Mouse (Mus musculus) heart, adult 2 months (tissue): ENCODE results near the gene Zfp760. TPM values are rescaled to one million over a fixed set of nuclear protein-coding genes. Genes with fewer than 3 reads are reported as not detected.
"Not testable (repeated sequence)": the region's sequence is repeated elsewhere in the genome, so short reads cannot be mapped to it uniquely, and the experiment has no call there.

Source experiments
- DNase-seq, 2 experiments: peaks; one replicate each; pipeline ENCODE4 v3.0.0; 2021
- H3K27ac ChIP-seq: fragments of 200-600 bp; 2 replicates; pipeline ENCODE4 v1.8.1; 2022
- H3K27me3 ChIP-seq: fragments of 200-500 bp; 2 replicates; pipeline ENCODE4 v1.6.1; 2012; ENCODE audit warnings: mild to moderate bottlenecking, low read length, inconsistent platforms, mixed read lengths; ENCODE audit not compliant: control insufficient read depth, insufficient read depth
- H3K36me3 ChIP-seq: fragments of 200-500 bp; 2 replicates; pipeline ENCODE4 v1.6.1; 2012; ENCODE audit warnings: low read length, inconsistent platforms; ENCODE audit not compliant: control insufficient read depth, insufficient read depth
- H3K4me1 ChIP-seq: fragments of 200-500 bp; 2 replicates; pipeline ENCODE4 v1.6.1; 2011; ENCODE audit warnings: low read length; ENCODE audit not compliant: control insufficient read depth, insufficient read depth
- H3K4me3 ChIP-seq: fragments of 200-600 bp; 2 replicates; pipeline ENCODE4 v1.8.1; 2022
- H3K79me2 ChIP-seq: fragments of 200-500 bp; replicated peaks from 2 replicates; pipeline ENCODE4 v1.6.1; 2012; ENCODE audit warnings: mild to moderate bottlenecking, inconsistent platforms, low read length, moderate library complexity, mixed read lengths; ENCODE audit not compliant: control insufficient read depth, insufficient read depth
- H3K9ac ChIP-seq: fragments of 200-500 bp; 2 replicates; pipeline ENCODE4 v1.6.1; 2012; ENCODE audit warnings: low read depth, mild to moderate bottlenecking, control low read depth, inconsistent platforms, low read length, mixed read lengths
- CTCF ChIP-seq: fragments of 200-600 bp; IDR thresholded peaks from 2 replicates; pipeline ENCODE4 v1.8.1; 2022; ENCODE audit warnings: antibody characterized with exemption, mild to moderate bottlenecking, moderate library complexity
- EP300 ChIP-seq: fragments of 200-500 bp; IDR thresholded peaks from 2 replicates; pipeline ENCODE4 v1.6.1; 2011; ENCODE audit warnings: low read depth, low read length, control low read depth; ENCODE audit not compliant: insufficient read depth
- POLR2A ChIP-seq: fragments of 200-500 bp; IDR thresholded peaks from 2 replicates; pipeline ENCODE4 v1.6.1; 2011; ENCODE audit warnings: mild to moderate bottlenecking, low read depth, low read length, control low read depth; ENCODE audit not compliant: insufficient read depth
- WGBS: fragments of 180-500 bp; shearing (Covaris S2); methylation state at CpG from one replicate; pipeline ENCODE4 v1.1.7; 2018; 5-methylcytosine and 5-hydroxymethylcytosine counted together
- intact Hi-C: fragments of 180-260 bp; cut with DNase I; formaldehyde crosslinking; loops from one replicate; pipeline ENCODE4 v1.15.1; 2025
- polyA plus RNA-seq: library from polyadenylated mRNA; depleted of rRNA; stranded (reverse); fragments of >200 nt; gene quantifications from 2 replicates; pipeline ENCODE4 v1.2.3, GENCODE M21; 2012
- total RNA-seq, 2 experiments: library from RNA; stranded (reverse); gene quantifications; 2 replicates each; pipeline ENCODE4 v1.2.3; 2021

Zfp760 gene
- total and polyA plus RNA-seq, 3 experiments: 0.53 to 1.5 (median 1.3) TPM

DNA sequence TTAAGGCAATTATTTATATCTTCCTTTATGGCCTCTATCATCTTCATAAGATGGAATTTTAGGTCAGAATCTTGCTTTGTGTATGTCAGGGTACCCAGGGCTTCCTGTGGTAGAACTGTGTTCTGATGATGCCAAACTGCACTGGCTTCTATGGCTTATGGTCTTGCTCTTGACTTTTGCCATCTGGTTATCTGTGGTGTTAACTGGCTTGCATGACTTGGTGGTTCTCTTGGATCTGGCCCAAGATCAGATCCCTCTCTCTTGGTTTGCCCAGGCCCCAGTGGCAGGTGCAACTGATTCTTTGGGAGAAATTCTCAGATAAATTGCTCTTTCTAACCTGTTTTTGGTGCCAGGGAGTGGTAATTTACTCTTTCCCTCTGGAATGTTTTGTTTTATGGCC, 11.5 kb upstream of the Zfp760 start:
- Histone ChIP-seq H3K4me3 (no peak overlapping the region), H3K36me3 (no peaks in the 10 kb centered on the region), H3K4me1 (no peaks in the 10 kb centered on the region), H3K27ac (no peak overlapping the region), H3K79me2 (no peaks in the 10 kb centered on the region), H3K27me3 (no peaks in the 10 kb centered on the region), H3K9ac (no peak overlapping the region)
- intact Hi-C loops: no loop called here
- DNase-seq: no peak
- TF ChIP-seq POLR2A (no peak), CTCF (no peak), EP300 (no peak)

DNA sequence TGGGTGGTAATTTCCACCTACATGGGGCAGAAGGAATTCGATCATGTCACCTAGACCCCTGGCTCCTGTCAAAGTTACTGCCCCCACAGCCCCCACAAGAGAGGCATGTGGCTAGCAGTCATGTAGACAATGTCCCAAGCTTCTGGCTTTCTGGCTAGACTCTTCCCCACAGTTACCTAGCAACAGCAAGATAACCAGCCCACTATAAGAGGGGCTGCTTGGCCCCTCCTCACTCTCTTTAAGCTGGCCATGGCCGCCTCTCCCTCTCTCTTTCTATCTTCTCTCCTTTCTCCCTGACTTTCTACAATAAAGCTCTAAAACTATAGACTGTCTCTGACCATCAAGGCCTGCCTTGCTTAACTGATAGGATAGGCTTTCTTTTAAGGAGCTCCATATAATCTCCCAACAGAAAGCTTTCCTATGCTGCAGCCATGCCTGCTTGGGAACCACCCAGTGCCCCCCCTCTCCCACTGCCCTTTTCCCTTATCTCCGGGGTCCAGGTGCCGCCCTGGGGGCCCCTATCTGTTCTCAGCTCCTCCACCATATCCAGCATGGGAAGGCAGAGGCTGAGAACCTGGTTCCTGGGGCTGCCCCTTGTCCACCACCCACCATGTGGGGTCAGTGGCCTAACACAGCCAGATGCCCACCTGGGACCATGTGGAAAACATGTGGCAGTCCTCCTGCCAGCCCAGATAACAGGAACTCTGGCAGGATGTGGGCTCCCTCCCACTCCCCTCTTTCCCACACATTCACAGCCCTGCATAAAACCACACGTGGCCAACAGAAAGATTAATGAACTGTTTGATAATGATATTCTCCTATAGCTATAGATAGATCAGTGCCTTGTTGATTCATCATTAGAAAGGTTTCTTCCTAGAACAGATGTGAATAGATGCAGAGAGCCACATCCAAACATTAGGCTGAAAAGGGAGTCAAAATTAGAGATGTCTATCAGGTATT, 5.0 kb upstream of the Zfp760 start:
- Histone ChIP-seq H3K27ac (no peak overlapping the region), H3K9ac (no peak overlapping the region), H3K4me1 (peaks cover 2% of the 10 kb centered on the region), H3K36me3 (no peaks in the 10 kb centered on the region), H3K4me3 (no peak overlapping the region), H3K27me3 (no peaks in the 10 kb centered on the region), H3K79me2 (no peaks in the 10 kb centered on the region)
- 21% methylated on average over 5 of the region's 5 CpGs for WGBS
- no peak for DNase-seq
- intact Hi-C loops: no loop called here
- TF ChIP-seq EP300 (no peak), POLR2A (no peak)

DNA sequence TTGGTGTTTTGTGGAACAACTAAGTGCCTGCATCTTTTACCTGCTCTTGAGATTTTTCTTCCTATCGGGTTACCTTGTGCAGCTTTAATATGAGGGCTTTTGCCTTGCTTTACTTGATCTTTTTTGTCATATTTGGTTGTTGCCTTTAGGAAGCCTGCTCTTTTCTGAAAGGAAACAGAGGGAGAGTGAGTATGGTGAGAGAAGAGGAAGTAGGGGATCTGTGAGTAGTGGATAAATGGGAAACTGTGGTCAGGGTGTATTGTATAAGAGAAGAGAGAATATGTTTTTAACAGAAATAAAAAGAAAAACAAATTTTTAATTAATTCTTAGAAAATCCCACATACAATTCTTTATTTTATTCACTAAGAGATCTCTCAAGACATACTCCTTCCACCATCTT, 4.1 kb upstream of the Zfp760 start:
- WGBS: 45% methylated on average over 1 of the region's 1 CpGs
- Histone ChIP-seq H3K27ac (no peak overlapping the region), H3K79me2 (no peaks in the 10 kb centered on the region), H3K9ac (no peak overlapping the region), H3K27me3 (no peaks in the 10 kb centered on the region), H3K36me3 (no peaks in the 10 kb centered on the region; the same call in 1 of the 2 replicates), H3K4me1 (peaks cover 2% of the 10 kb centered on the region), H3K4me3 (no peak overlapping the region)
- no peak for DNase-seq
- intact Hi-C loops: no loop called here
- TF ChIP-seq CTCF (no peak), EP300 (no peak), POLR2A (no peak)

DNA sequence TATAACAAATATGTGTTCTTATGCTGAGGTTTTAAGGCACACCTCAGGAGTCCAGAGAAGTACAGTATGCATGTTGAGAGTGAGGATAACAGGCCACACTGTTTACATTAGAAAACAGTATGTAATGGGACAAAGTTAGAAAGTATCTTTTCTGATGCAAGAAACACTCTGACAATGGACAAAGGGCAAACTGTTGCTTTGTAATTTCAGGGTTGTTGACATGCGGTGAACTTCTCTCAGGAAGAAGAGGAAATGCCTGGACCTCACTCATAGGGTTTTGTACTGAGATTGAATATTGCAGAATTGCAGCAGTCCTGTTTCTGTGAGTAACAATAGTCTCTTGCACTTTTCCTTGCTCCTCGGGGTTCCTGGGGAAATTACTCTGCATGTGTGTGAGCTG, 860 bp downstream of the Zfp760 start:
- Histone ChIP-seq H3K9ac (no peak overlapping the region; the same call in 1 of the 2 replicates), H3K27me3 (no peaks in the 10 kb centered on the region), H3K4me1 (peaks cover 2% of the 10 kb centered on the region), H3K79me2 (no peaks in the 10 kb centered on the region), H3K27ac (peak overlapping the region; percentile 90; the same call in 1 of the 2 replicates), H3K4me3 (no peak overlapping the region; the same call in 1 of the 2 replicates), H3K36me3 (no peaks in the 10 kb centered on the region; the same call in none of the 2 replicates)
- TF ChIP-seq CTCF (no peak), EP300 (no peak), POLR2A (no peak)
- intact Hi-C loops: no loop called here
- no peak for DNase-seq
- WGBS: 32% methylated on average over 2 of the region's 2 CpGs

DNA sequence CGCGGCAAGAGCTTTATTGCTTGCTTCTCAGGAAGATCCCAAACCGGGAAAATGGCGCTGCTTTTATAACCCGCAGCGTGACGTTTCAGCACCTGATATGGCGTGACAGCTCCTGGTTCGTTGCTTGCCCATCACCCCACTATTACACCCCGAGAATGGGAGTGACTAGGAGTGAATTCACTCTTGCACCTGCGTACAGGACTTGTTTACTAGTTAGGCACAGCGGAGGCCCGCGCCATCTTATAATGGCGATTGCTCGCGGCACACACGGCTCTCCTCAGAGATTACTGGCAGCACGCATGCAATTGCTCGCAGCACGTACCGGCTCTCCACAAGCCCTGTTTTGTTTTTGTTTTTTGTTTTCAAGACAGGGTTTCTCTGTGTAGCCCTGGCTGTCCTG, 23.0 kb downstream of the Zfp760 start, which contains the start of gene Zfp229:
Gene Zfp229, plus strand, starts transcription at position 301 of the 400 bp plus-strand sequence.
- DNase-seq, H3K27me3 ChIP-seq, H3K79me2 ChIP-seq, H3K36me3 ChIP-seq, H3K4me3 ChIP-seq, H3K27ac ChIP-seq, H3K4me1 ChIP-seq, H3K9ac ChIP-seq: not testable (repeated sequence)
- 94% methylated on average over 14 of the region's 22 CpGs for WGBS
- intact Hi-C loops: loop anchor here (10.0 kb wide), 1 partner anchor 234 kb away; the partner anchor contains the start of genes Zfp942 and Zfp943

DNA sequence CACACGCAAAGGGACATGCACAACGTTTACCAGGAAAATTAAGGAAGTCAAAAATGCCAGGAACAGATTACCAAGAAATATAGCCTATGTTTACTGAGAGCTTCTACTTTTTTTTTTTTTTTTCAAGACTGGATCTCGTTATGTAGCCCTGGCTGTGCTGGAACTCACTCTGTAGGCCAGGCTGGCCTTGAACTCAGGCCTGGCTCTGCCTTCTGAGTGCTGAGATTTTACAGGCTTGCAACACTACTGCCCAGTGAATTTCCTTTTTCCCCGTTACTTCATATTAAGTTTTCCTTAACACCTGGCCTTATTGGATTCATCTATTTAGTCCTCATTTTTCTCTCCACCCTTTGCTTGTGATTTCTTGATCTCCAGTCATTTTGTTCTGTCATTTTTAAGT, 25.5 kb downstream of the Zfp760 start:
- no peak for DNase-seq
- peak overlapping the region; percentile 56 for H3K4me3 ChIP-seq
- H3K36me3 ChIP-seq: peaks cover 4% of the 10 kb centered on the region
- no peak overlapping the region for H3K9ac ChIP-seq
- H3K79me2 ChIP-seq: no peaks in the 10 kb centered on the region; the same call in 1 of the 2 replicates
- H3K27me3 ChIP-seq: no peaks in the 10 kb centered on the region
- no peak for TF ChIP-seq EP300
- no peak for TF ChIP-seq POLR2A
- TF ChIP-seq CTCF: no peak
- no peaks in the 10 kb centered on the region for H3K4me1 ChIP-seq
- WGBS: 83% methylated on average over 4 of the region's 4 CpGs
- intact Hi-C loops: loop anchor here (2.0 to 10.0 kb wide), 2 partner anchors 26 to 232 kb away; partner anchors contain the start of genes Zfp760, Zfp942 and Zfp943
- H3K27ac ChIP-seq: peak overlapping the region; percentile 78
